Mouse (Mus musculus) ES-E14 (cell line): Measurements from ENCODE around the gene Notch2.

Experiments
- HCFC1 ChIP-seq: IDR thresholded peaks from 2 replicates; pipeline ENCODE4 v1.6.1; 2012; ENCODE audit warnings: low read length, inconsistent platforms, borderline replicate concordance; ENCODE audit not compliant: insufficient read depth
- ZC3H11A ChIP-seq: IDR thresholded peaks from 2 replicates; pipeline ENCODE4 v1.6.1; 2012; ENCODE audit warnings: low read depth, mild to moderate bottlenecking, inconsistent platforms, low read length, borderline replicate concordance
- ZNF384 ChIP-seq: IDR thresholded peaks from 2 replicates; pipeline ENCODE4 v1.6.1; 2012; ENCODE audit warnings: low read depth, low read length, inconsistent platforms

GRCm38 (mm10) chr3:98082972-98083371, 69.6 kb downstream of the Notch2 start:
- no peak for TF ChIP-seq ZNF384
- no peak for TF ChIP-seq ZC3H11A
- TF ChIP-seq HCFC1 = no peak
